Mouse (Mus musculus) ovary, postnatal 36 days (tissue): Measurements from ENCODE around the gene Tnmd.

Source experiments
- DNase-seq: peaks from one replicate; pipeline ENCODE4 v3.0.0; 2022; ENCODE audit warnings: low spot score, mixed read lengths

Tnmd gene

GRCm38 (mm10) chrX:133850680-133851079, at the start of gene Tnmd:
Tnmd (plus strand) TSS chrX:133850980.
- no peak for DNase-seq

GRCm38 (mm10) chrX:133853637-133854036, 2.9 kb downstream of the Tnmd start:
- DNase-seq = no peak

- no peak for DNase-seq
Observed at GRCm38 (mm10) chrX:133869743-133870142, 19.0 kb downstream of the Tnmd start.

GRCm38 (mm10) chrX:133887308-133887707, 36.5 kb downstream of the Tnmd start:
- no peak for DNase-seq

- no peak for DNase-seq
Observed at GRCm38 (mm10) chrX:133888111-133888510, 37.3 kb downstream of the Tnmd start.

GRCm38 (mm10) chrX:133898014-133898542, 47.3 kb downstream of the Tnmd start, which contains the start of gene Tspan6:
Tspan6 (minus strand) TSS chrX:133898429.
- peak; percentile 77 for DNase-seq

GRCm38 (mm10) chrX:133908261-133908660, 57.5 kb downstream of the Tnmd start, which contains the start of gene Srpx2:
Srpx2 (plus strand) TSS chrX:133908426.
- no peak for DNase-seq

- DNase-seq = no peak
Observed at GRCm38 (mm10) chrX:133911397-133912103, 60.8 kb downstream of the Tnmd start.

- DNase-seq = no peak
Observed at GRCm38 (mm10) chrX:133913006-133913405, 62.2 kb downstream of the Tnmd start.

- DNase-seq = no peak
Observed at GRCm38 (mm10) chrX:133914219-133914618, 63.4 kb downstream of the Tnmd start.
